Mouse (Mus musculus) mouse trophoblast stem cell (cell line): Measurements from ENCODE around the gene Shkbp1.

Experiments
- in situ Hi-C, 2 experiments: fragments of 300-500 bp; cut with MseI, MboI; formaldehyde crosslinking; loops; 2 replicates in 1 of 2; 3 replicates in 1 of 2; pipeline ENCODE4 v1.15.1; 2025

The Shkbp1 gene

GRCm38 (mm10) chr7:27334405-27334911, 21.4 kb downstream of the Shkbp1 start:
- in situ Hi-C loops, result no loop called here

GRCm38 (mm10) chr7:27333316-27333941, 22.4 kb downstream of the Shkbp1 start:
- in situ Hi-C loops, result no loop called here

- in situ Hi-C loops, result no loop called here
Measured at GRCm38 (mm10) chr7:27332353-27333199, 23.2 kb downstream of the Shkbp1 start.

GRCm38 (mm10) chr7:27331854-27332253, 24.0 kb downstream of the Shkbp1 start:
- in situ Hi-C loops, result no loop called here

- in situ Hi-C loops, result no loop called here
Measured at GRCm38 (mm10) chr7:27331541-27331851, 24.3 kb downstream of the Shkbp1 start.

GRCm38 (mm10) chr7:27330709-27331540, 24.9 kb downstream of the Shkbp1 start:
- in situ Hi-C loops, result no loop called here

GRCm38 (mm10) chr7:27329981-27330380, 25.8 kb downstream of the Shkbp1 start:
- in situ Hi-C loops, result no loop called here

GRCm38 (mm10) chr7:27329326-27329947, 26.4 kb downstream of the Shkbp1 start:
- in situ Hi-C loops, result no loop called here

GRCm38 (mm10) chr7:27328648-27329047, 27.2 kb downstream of the Shkbp1 start:
- in situ Hi-C loops, result no loop called here

GRCm38 (mm10) chr7:27328161-27328560, 27.7 kb downstream of the Shkbp1 start:
- in situ Hi-C loops, result no loop called here

- in situ Hi-C loops, result no loop called here
Measured at GRCm38 (mm10) chr7:27327500-27327899, 28.3 kb downstream of the Shkbp1 start.

GRCm38 (mm10) chr7:27326101-27326880, 29.5 kb downstream of the Shkbp1 start:
- in situ Hi-C loops, result no loop called here

- in situ Hi-C loops, result no loop called here
Measured at GRCm38 (mm10) chr7:27325697-27326096, 30.1 kb downstream of the Shkbp1 start.

GRCm38 (mm10) chr7:27324928-27325327, 30.9 kb downstream of the Shkbp1 start:
- in situ Hi-C loops, result no loop called here

- in situ Hi-C loops, result no loop called here
Measured at GRCm38 (mm10) chr7:27324161-27324560, 31.7 kb downstream of the Shkbp1 start.

- in situ Hi-C loops, result no loop called here
Measured at GRCm38 (mm10) chr7:27323001-27323400, 32.8 kb downstream of the Shkbp1 start.

GRCm38 (mm10) chr7:27322291-27322690, 33.5 kb downstream of the Shkbp1 start:
- in situ Hi-C loops, result no loop called here

- in situ Hi-C loops, result no loop called here
Measured at GRCm38 (mm10) chr7:27319411-27319810, 36.4 kb downstream of the Shkbp1 start.

GRCm38 (mm10) chr7:27315958-27316357, 39.9 kb downstream of the Shkbp1 start:
- in situ Hi-C loops, result no loop called here

- in situ Hi-C loops, result no loop called here
Measured at GRCm38 (mm10) chr7:27314393-27314792, 41.4 kb downstream of the Shkbp1 start.
